Mouse (Mus musculus) adrenal gland, postnatal 0 days (tissue): Measurements from ENCODE around the gene S100a10. TPM values are rescaled to one million over a fixed set of nuclear protein-coding genes. Genes with fewer than 3 reads are reported as not detected.

Experiments used
- polyA plus RNA-seq: library from polyadenylated mRNA; unstranded; fragments of >200 nt; fragmentation: Nextera tagmentation; extraction: Ambion mirVana; gene quantifications from 2 replicates; pipeline ENCODE4 v1.2.1, GENCODE M21; 2015

The S100a10 gene
- polyA plus RNA-seq, result 585 and 1,081 TPM in 2 replicates

DNA sequence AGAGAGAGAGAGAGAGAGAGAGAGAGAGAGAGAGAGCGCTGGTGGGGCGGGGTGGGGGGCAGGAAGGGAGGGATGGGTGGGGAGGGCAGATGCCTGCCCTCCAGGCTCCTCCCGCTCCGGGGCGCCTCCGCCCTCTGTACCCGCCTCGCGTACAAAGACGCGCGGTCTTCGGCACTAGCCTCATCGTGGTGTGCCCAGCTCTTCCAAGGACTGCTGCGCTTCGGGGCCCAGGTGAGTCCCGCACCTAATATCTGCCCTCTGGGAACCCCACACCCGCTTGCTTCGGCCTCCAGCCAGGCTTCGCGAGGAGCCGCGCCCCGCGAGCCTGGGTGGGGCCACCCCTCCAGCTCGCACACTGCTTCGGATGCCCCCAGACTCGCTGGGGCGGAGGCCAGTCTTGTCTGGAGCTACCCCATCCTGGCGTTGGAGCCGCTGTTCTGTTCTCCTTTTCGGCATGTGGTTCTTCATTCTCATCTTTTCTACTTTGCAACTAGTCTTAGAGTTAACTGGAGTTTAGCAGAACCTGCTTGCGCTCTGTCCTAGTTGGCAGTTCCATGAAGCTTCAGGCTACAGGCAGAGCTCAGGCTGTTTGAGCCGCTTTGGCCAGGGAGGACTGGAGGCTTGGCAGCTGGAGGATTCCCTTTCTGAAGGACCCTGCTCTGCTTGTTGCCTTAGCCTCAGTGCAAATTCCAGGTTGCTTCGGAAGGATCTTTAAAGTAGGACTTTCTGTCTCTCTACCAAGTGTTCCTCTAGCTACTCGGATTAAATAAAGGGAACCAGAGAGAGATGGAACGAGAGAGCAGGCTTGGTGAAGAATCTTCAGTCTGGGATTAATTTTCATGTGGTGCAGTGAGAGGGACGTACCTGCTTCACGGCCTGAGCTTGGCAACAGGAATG, at the start of gene S100a10:
S100a10 (plus strand) TSS at position 100 of the 897 bp plus-strand sequence.

GRCm38 (mm10) chr3:93520330-93521193, 34.3 kb upstream of the S100a10 start, which contains the start of gene S100a11:
Gene S100a11, plus strand, starts transcription at chr3:93520488.

Other genes starting within 250 kb of the S100a10 start
- 0.03 and 0.28 TPM in 2 replicates for gene Hrnr, start 235.3 kb upstream of the S100a10 start, polyA plus RNA-seq
- gene Rptn, start 161.4 kb upstream of the S100a10 start, polyA plus RNA-seq, result 0.49 TPM in 1 of 2 replicates, not detected in the other
- gene Tchh, start 112.8 kb upstream of the S100a10 start, polyA plus RNA-seq, result 0.63 and 1.0 TPM in 2 replicates
- 0.06 and 0.33 TPM in 2 replicates for gene Tchhl1, start 86.3 kb upstream of the S100a10 start, polyA plus RNA-seq
- gene S100a11, start 34.6 kb upstream of the S100a10 start, polyA plus RNA-seq, result 1,111 and 1,314 TPM in 2 replicates
- not detected in 2 replicates for gene Tdpoz2, start 97.6 kb downstream of the S100a10 start, polyA plus RNA-seq
- gene Tdpoz1, start 121.2 kb downstream of the S100a10 start, polyA plus RNA-seq, result not detected in 2 replicates
- not detected in 2 replicates for gene Gm37596, start 138.0 kb downstream of the S100a10 start, polyA plus RNA-seq
- gene Gm5773, start 217.9 kb downstream of the S100a10 start, polyA plus RNA-seq, result not detected in 2 replicates
- gene Tdpoz4, start 241.3 kb downstream of the S100a10 start, polyA plus RNA-seq, result not detected in 2 replicates